8 mouse cellular contexts compared by ENCODE assay signal in the genomic region with DNA sequence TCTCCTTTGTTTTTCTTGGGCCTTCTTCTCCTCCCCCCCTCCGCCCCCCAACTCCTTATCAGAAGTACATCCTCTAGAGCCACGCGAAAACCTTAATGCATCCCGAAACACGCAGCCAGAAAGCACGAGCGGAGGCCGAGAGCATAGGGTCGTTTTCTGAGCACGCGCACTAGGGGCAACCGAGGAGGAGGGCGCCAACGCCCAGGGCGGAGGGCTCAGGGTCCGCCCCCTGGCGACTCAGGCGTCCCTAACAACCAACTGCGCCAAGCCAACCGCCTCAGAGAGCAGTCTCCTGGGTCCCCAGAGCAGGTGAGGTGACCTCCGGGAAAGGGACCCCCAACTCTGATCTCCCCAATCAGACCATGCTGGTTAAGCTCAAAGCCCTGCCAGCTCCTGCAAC. TPM values are rescaled to one million over a fixed set of nuclear protein-coding genes. Genes with fewer than 3 reads are reported as not detected.
DNase-seq lines count a peak whose midpoint lies in the region; ATAC-seq lines count a peak whose summit lies in the region.

Gene Tcte1, plus strand, starts transcription at position 172 of the 400 bp plus-strand sequence.

- WGBS in kidney, embryonic 16.5 days = under 1% methylated on average over 21 of the region's 21 CpGs
- under 1% methylated on average over 21 of the region's 21 CpGs for WGBS in forebrain, embryonic 11.5 days
- WGBS in liver, embryonic 12.5 days (ENCODE audit: insufficient replicate concordance) = 2% methylated on average over 21 of the region's 21 CpGs
- WGBS in neural tube, embryonic 15.5 days = under 1% methylated on average over 21 of the region's 21 CpGs

- 0 out of 2 replicates have a peak, but pooled peaks cover 17% of the 10 kb centered on the region for H3K36me3 ChIP-seq in kidney, embryonic 16.5 days (ENCODE audit: insufficient read depth, low read length)
- H3K36me3 ChIP-seq in forebrain, embryonic 11.5 days (ENCODE audit: control insufficient read depth, insufficient read depth, low read length) = no peaks in the 10 kb centered on the region
- H3K36me3 ChIP-seq in liver, embryonic 12.5 days = peaks cover 26% of the 10 kb centered on the region
- peaks cover 15% of the 10 kb centered on the region for H3K36me3 ChIP-seq in neural tube, embryonic 15.5 days

- peak within 1 kb of the TSS; percentile 48 for H3K4me3 ChIP-seq in kidney, embryonic 16.5 days (ENCODE audit: low read length)
- peak within 1 kb of the TSS; percentile 34 for H3K4me3 ChIP-seq in forebrain, embryonic 11.5 days (ENCODE audit: low read depth, low read length)
- peak within 1 kb of the TSS; percentile 28 for H3K4me3 ChIP-seq in liver, embryonic 12.5 days
- peak within 1 kb of the TSS; percentile 38 for H3K4me3 ChIP-seq in neural tube, embryonic 15.5 days (replicated peaks)

- no peak within 1 kb of the TSS for H3K27ac ChIP-seq in kidney, embryonic 16.5 days (ENCODE audit: low read length)
- no peak within 1 kb of the TSS for H3K27ac ChIP-seq in forebrain, embryonic 11.5 days (ENCODE audit: low read depth, low read length)
- no peak within 1 kb of the TSS for H3K27ac ChIP-seq in liver, embryonic 12.5 days
- H3K27ac ChIP-seq in neural tube, embryonic 15.5 days (replicated peaks) = no peak within 1 kb of the TSS

- peak within 1 kb of the TSS; percentile 67 for H3K4me2 ChIP-seq in kidney, embryonic 16.5 days (replicated peaks; ENCODE audit: low read depth, low read length)
- peak within 1 kb of the TSS; percentile 66 for H3K4me2 ChIP-seq in forebrain, embryonic 11.5 days (ENCODE audit: low read depth, low read length, severe bottlenecking)
- H3K4me2 ChIP-seq in liver, embryonic 12.5 days = peak within 1 kb of the TSS; percentile 65
- peak within 1 kb of the TSS; percentile 71 for H3K4me2 ChIP-seq in neural tube, embryonic 15.5 days

- DNase-seq in kidney, adult 11 months = no peak
- peak; percentile 85 for DNase-seq in forebrain, embryonic 11.5 days (ENCODE audit: low spot score)
- DNase-seq in Muller cell, postnatal 12 days (ENCODE audit: inconsistent ontology term) = no peak
- DNase-seq in right cerebral cortex, adult 2 months (ENCODE audit: low spot score in 2 of 2) = no peak
- DNase-seq in layer of hippocampus, adult 8-10 months (ENCODE audit: low spot score in 2 of 2) = no peak

- peaks cover 7% of the 10 kb centered on the region; the same call in 1 of the 2 replicates for H3K4me1 ChIP-seq in kidney, embryonic 16.5 days (ENCODE audit: insufficient read depth, low read length)
- H3K4me1 ChIP-seq in forebrain, embryonic 11.5 days (replicated peaks; ENCODE audit: control insufficient read depth, insufficient read depth, low read length) = 0 out of 2 replicates have a peak, but pooled peaks cover 4% of the 10 kb centered on the region
- H3K4me1 ChIP-seq in liver, embryonic 12.5 days = peaks cover 12% of the 10 kb centered on the region
- peaks cover 15% of the 10 kb centered on the region for H3K4me1 ChIP-seq in neural tube, embryonic 15.5 days

- peak; percentile 75; the same call in 1 of the 2 replicates for ATAC-seq in kidney, embryonic 16.5 days (ENCODE audit: low FRiP score, low TSS enrichment)
- peak; percentile 89 for ATAC-seq in forebrain, embryonic 11.5 days (replicated peaks; ENCODE audit: low FRiP score)
- no peak for ATAC-seq in liver, embryonic 12.5 days
- ATAC-seq in neural tube, embryonic 15.5 days (ENCODE audit: low FRiP score) = peak; percentile 87

- H3K9me3 ChIP-seq in kidney, embryonic 16.5 days (ENCODE audit: low read length) = no peaks in the 10 kb centered on the region
- H3K9me3 ChIP-seq in forebrain, embryonic 11.5 days (ENCODE audit: control insufficient read depth, low read length) = no peaks in the 10 kb centered on the region
- H3K9me3 ChIP-seq in liver, embryonic 12.5 days (replicated peaks) = no peaks in the 10 kb centered on the region
- H3K9me3 ChIP-seq in neural tube, embryonic 15.5 days (replicated peaks) = no peaks in the 10 kb centered on the region

- H3K27me3 ChIP-seq in kidney, embryonic 16.5 days (ENCODE audit: insufficient read depth, low read length) = peaks cover 13% of the 10 kb centered on the region; the same call in 1 of the 2 replicates
- no peaks in the 10 kb centered on the region for H3K27me3 ChIP-seq in forebrain, embryonic 11.5 days (ENCODE audit: control insufficient read depth, insufficient read depth, low read length)
- peaks cover 50% of the 10 kb centered on the region for H3K27me3 ChIP-seq in liver, embryonic 12.5 days (replicated peaks)
- H3K27me3 ChIP-seq in neural tube, embryonic 15.5 days (replicated peaks) = peaks cover 12% of the 10 kb centered on the region

- peak within 1 kb of the TSS; percentile 54 for H3K9ac ChIP-seq in kidney, embryonic 16.5 days (replicated peaks; ENCODE audit: low read length)
- peak within 1 kb of the TSS; percentile 48 for H3K9ac ChIP-seq in forebrain, embryonic 11.5 days (ENCODE audit: low read length)
- 0 out of 2 replicates have a peak within 1 kb of the TSS, but pooled peaks have one; percentile 3 for H3K9ac ChIP-seq in liver, embryonic 12.5 days
- H3K9ac ChIP-seq in neural tube, embryonic 15.5 days (replicated peaks) = peak within 1 kb of the TSS; percentile 44

RNA-seq across cellular contexts. Expression of gene Tcte1, which starts in this region (rescaled TPM):
- 0.63 and 0.81 TPM in 2 replicates for polyA plus RNA-seq in kidney, embryonic 16.5 days (2015; fragmentation: Nextera tagmentation; extraction: Ambion mirVana)
- polyA plus RNA-seq in forebrain, embryonic 11.5 days (2014; fragmentation: Nextera tagmentation; extraction: Ambion mirVana) = 0.95 and 2.0 TPM in 2 replicates
- 0.08 and 0.14 TPM in 2 replicates for polyA plus RNA-seq in liver, embryonic 12.5 days (2016; fragmentation: Nextera tagmentation; extraction: Ambion mirVana)
- 2.9 and 3.6 TPM in 2 replicates for polyA plus RNA-seq in neural tube, embryonic 15.5 days (2015; fragmentation: Nextera tagmentation; extraction: Ambion mirVana)
- 1 to 10 TPM in 3 of 4 experiments, under 1 TPM in 1; 0.92 to 1.3 (median 1.1) TPM for total RNA-seq in layer of hippocampus, adult 8-10 months (2022)

Comparison
In these comparisons a context has a peak if more than half of its experiments do, and no peak if none do; other contexts are left out.
1. Peak in ATAC-seq, H3K4me3 ChIP-seq, H3K9ac ChIP-seq and H3K4me2 ChIP-seq in kidney, embryonic 16.5 days; RNA of the gene not detected or under 1 TPM.
2. H3K9ac ChIP-seq: peak in every context shown above with its lines; median percentile 54 in kidney, embryonic 16.5 days; 48 in forebrain, embryonic 11.5 days; 44 in neural tube, embryonic 15.5 days; 3 in liver, embryonic 12.5 days.